Mouse (Mus musculus) heart, embryonic 16.5 days (tissue): ENCODE data around the gene Ubr7. TPM values are rescaled to one million over a fixed set of nuclear protein-coding genes. Genes with fewer than 3 reads are reported as not detected.
A peak's percentile ranks its signal among the peaks of the same experiment; 100 is the strongest.

ENCODE experiments used
- ATAC-seq: fragments of 200-750 bp; cut with Nextera tagmentation; replicated peaks from 2 replicates; pipeline ENCODE4 v1.8.0; 2017; ENCODE audit warnings: moderate number of reproducible peaks; ENCODE audit not compliant: insufficient read depth, low FRiP score; ENCODE audit errors: extremely low read depth
- H3K27ac ChIP-seq: fragments of 300-500 bp; sonication (generic); 2 replicates; pipeline ENCODE4 v1.5.1; 2014; ENCODE audit warnings: mild to moderate bottlenecking, low read length, control low read depth, moderate library complexity
- H3K27me3 ChIP-seq: fragments of 300-500 bp; sonication (generic); 2 replicates; pipeline ENCODE4 v1.6.1; 2014; ENCODE audit warnings: low read length, mixed read lengths; ENCODE audit not compliant: control insufficient read depth, insufficient read depth
- H3K36me3 ChIP-seq: fragments of 300-500 bp; sonication (generic); 2 replicates; pipeline ENCODE4 v1.6.1; 2014; ENCODE audit not compliant: control insufficient read depth, insufficient read depth
- H3K4me1 ChIP-seq: fragments of 300-500 bp; sonication (generic); 2 replicates; pipeline ENCODE4 v1.6.1; 2014; ENCODE audit warnings: low read length, mixed read lengths; ENCODE audit not compliant: control insufficient read depth, insufficient read depth
- H3K4me2 ChIP-seq: fragments of 300-500 bp; sonication (generic); 2 replicates; pipeline ENCODE4 v1.6.1; 2014; ENCODE audit warnings: low read depth, mild to moderate bottlenecking, control low read depth, low read length
- H3K4me3 ChIP-seq: fragments of 300-500 bp; sonication (generic); 2 replicates; pipeline ENCODE4 v1.5.1; 2014; ENCODE audit warnings: mild to moderate bottlenecking, control low read depth, low read length
- H3K9ac ChIP-seq: fragments of 300-500 bp; sonication (generic); 2 replicates; pipeline ENCODE4 v1.6.1; 2014; ENCODE audit warnings: low read length, control low read depth
- H3K9me3 ChIP-seq: fragments of 300-500 bp; sonication (generic); replicated peaks from 2 replicates; pipeline ENCODE4 v1.6.1; 2016; ENCODE audit warnings: low read length; ENCODE audit not compliant: control insufficient read depth
- WGBS: fragments of 180-500 bp; shearing (Covaris S2); extraction: QIAGEN DNeasy Blood & Tissue Kit; methylation state at CpG from one replicate; pipeline ENCODE4 v1.1.7; 2014; 5-methylcytosine and 5-hydroxymethylcytosine counted together
- polyA plus RNA-seq: library from polyadenylated mRNA; unstranded; fragments of >200 nt; fragmentation: Nextera tagmentation; extraction: Ambion mirVana; gene quantifications from 2 replicates; pipeline ENCODE4 v1.2.1, GENCODE M21; 2015

Ubr7 gene
- 33.0 and 33.3 TPM in 2 replicates for polyA plus RNA-seq

DNA sequence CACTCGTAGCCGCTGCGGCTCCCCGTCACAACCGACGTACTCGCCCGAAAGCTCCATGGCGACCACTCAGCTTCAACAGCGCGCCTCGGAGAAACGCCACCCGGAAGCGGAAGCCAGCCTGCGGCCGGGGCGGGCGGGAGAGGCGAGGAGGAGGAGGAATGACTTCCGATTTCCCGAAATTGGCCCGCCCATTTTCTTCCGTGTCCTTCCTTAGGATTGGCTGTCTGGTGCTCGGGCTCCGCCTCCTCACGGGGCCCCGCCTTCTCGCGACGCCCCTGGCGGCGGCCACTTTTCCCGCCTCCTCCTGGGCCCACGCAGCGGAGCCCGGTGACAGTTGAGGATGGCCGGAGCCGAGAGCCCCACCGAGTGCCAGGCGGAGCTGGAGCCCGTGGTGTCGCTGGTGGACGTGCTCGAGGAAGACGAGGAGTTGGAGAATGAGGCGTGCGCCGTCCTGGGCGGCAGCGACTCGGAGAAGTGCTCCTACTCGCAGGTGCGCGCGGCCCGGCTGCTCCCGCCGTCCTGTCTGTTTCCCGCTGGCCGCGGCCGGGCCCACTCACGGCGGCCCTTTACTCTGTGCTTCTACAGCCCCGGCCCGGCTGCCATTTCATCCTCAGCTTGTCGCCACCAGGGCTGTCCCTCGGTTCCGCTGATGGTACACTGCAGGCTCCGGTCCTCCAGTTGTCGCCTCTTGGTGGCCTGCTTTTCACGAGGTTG is at the start of gene Ubr7, which contains the start of the genes Gm28051 and Gon7:
Gene Ubr7, plus strand, starts transcription at position 279 of the 714 bp plus-strand sequence.
Gene Gm28051, minus strand, starts transcription at position 77 of the 714 bp plus-strand sequence.
Gene Gon7, minus strand, starts transcription at position 115 of the 714 bp plus-strand sequence.
- peak within 1 kb of the TSS; percentile 92 for H3K27ac ChIP-seq

DNA sequence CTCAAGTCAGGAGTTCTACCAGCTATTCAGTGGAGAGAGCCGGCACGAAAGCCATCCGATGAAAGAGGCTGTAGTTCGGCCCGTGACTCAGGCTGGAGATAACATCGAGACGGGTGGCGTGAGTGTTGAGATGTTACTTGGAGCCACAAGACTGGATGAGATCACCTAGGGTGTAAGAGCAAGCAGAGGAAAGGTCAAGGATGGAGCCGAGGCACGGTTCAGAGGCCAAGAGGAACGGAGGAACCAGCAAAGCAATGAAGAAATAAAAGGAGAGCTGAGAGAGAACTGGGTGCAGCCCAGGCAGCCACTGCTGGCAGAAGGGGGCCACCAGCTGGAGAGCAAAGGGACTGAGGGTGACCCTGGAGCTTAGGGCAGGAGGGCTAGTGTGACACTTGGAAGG is 49.5 kb upstream of the Ubr7 start:
- Histone ChIP-seq H3K27ac (peak overlapping the region; percentile 34; the same call in 1 of the 2 replicates), H3K9ac (peak overlapping the region; percentile 47; the same call in 1 of the 2 replicates), H3K36me3 (no peaks in the 10 kb centered on the region), H3K4me1 (peaks cover 15% of the 10 kb centered on the region), H3K27me3 (no peaks in the 10 kb centered on the region), H3K9me3 (no peaks in the 10 kb centered on the region), H3K4me3 (peak overlapping the region; percentile 26), H3K4me2 (peak overlapping the region; percentile 58)
- 29% methylated on average over 11 of the region's 11 CpGs for WGBS
- no peak for ATAC-seq

More for the DNA sequence above, at the start of gene Ubr7, which contains the start of the genes Gm28051 and Gon7:
- peak within 1 kb of the TSS; percentile 75 for H3K4me3 ChIP-seq
- WGBS, result under 1% methylated on average over 68 of the region's 73 CpGs
- H3K27me3 ChIP-seq, result no peaks in the 10 kb centered on the region
- H3K9ac ChIP-seq, result peak within 1 kb of the TSS; percentile 87
- ATAC-seq, result peak; percentile 98
- H3K36me3 ChIP-seq, result peaks cover 3% of the 10 kb centered on the region
- H3K4me2 ChIP-seq, result peak within 1 kb of the TSS; percentile 93
- no peaks in the 10 kb centered on the region for H3K9me3 ChIP-seq
- H3K4me1 ChIP-seq, result peaks cover 16% of the 10 kb centered on the region

DNA sequence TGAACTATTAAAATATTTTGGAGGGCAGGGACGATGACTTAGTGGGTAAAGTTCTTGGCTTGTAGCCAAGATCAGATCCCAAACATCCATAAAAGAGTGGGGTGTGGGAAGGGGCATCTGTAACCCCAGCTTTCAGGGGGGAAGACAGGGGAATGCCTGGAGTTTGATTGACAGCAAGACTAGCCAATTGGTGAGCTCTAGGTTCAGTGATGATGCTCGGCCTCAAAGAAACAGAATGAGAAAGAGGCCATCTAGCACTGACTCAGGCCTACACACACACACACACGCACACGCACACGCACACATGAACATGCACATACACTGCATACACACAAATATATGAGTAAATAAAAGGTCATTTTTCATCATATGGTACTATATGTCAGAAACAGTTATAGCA is 47.9 kb upstream of the Ubr7 start:
- WGBS, result 79% methylated on average over 5 of the region's 5 CpGs
- Histone ChIP-seq H3K4me1 (peaks cover 7% of the 10 kb centered on the region; the same call in 1 of the 2 replicates), H3K9me3 (no peaks in the 10 kb centered on the region), H3K27me3 (no peaks in the 10 kb centered on the region), H3K27ac (no peak overlapping the region), H3K36me3 (no peaks in the 10 kb centered on the region), H3K9ac (no peak overlapping the region), H3K4me2 (no peak overlapping the region), H3K4me3 (no peak overlapping the region)
- no peak for ATAC-seq

DNA sequence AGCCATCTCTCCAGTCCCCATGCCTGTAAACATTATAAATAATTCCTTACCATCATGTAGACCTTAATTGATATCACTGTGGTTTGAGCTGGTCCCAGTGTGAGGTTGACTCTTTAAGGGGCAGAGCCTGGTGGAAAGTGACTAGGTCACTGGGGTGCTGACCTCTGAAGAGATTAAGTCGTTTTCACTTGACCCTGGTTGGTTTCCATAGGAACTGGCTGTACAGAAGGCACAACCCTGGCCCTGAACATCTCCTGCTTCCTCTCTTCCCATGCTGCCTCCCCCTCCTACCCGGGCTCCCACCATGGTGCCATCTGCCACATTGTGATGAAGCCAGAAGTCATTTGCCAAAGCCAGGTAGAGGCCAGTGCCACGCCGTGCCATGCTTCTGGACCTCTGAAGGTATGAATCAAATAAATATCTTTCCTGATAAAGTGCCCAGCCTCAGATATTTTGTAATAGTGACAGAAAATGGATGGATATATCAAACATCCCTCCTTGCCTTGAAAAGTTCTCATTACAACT is 46.9 kb upstream of the Ubr7 start:
- WGBS, result 59% methylated on average over 4 of the region's 4 CpGs
- H3K4me2 ChIP-seq, result no peak overlapping the region
- H3K27me3 ChIP-seq, result no peaks in the 10 kb centered on the region
- H3K27ac ChIP-seq, result no peak overlapping the region
- no peaks in the 10 kb centered on the region for H3K9me3 ChIP-seq
- peaks cover 3% of the 10 kb centered on the region; the same call in 1 of the 2 replicates for H3K4me1 ChIP-seq
- H3K4me3 ChIP-seq, result no peak overlapping the region
- H3K9ac ChIP-seq, result no peak overlapping the region
- no peak for ATAC-seq
- no peaks in the 10 kb centered on the region for H3K36me3 ChIP-seq

DNA sequence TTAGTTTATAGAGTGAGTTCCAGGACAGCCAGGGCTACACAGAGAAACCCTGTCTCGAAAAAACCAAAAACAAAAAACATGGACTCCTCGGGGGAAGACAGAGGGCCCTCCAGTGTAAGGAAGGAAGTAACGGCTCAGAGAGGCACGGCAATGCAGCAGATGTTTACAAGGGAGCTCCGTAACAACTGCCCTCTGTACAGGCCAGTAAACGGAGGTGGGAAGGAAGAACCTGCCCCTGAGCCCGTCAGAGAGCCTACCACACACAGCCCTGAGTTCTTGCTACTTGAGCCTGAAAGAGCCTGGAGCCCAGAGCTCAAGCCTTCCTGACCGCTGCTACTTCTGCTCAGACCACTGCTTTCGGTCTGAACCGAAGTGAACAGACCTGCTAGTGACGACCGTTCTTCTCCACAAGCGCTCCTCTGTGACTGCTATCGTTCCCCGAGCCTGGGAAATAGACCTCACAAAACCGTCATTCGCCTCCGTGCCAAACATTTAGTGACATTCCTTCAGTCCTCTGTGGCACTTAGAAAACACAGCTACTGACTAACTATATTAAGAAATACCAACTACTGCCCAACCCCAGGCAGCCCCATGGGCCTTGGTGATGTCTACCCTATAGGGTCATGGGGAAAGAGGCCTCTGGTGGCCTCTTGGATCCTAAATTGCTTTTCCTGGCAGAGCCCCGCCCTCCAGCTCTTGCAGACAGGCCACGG is 44.5 kb upstream of the Ubr7 start:
- 56% methylated on average over 20 of the region's 20 CpGs for WGBS
- Histone ChIP-seq H3K4me3 (no peak overlapping the region), H3K4me2 (peak overlapping the region; percentile 24), H3K9me3 (no peaks in the 10 kb centered on the region), H3K9ac (no peak overlapping the region), H3K27ac (no peak overlapping the region), H3K36me3 (no peaks in the 10 kb centered on the region), H3K4me1 (0 out of 2 replicates have a peak, but pooled peaks cover 2% of the 10 kb centered on the region), H3K27me3 (no peaks in the 10 kb centered on the region)
- no peak for ATAC-seq

DNA sequence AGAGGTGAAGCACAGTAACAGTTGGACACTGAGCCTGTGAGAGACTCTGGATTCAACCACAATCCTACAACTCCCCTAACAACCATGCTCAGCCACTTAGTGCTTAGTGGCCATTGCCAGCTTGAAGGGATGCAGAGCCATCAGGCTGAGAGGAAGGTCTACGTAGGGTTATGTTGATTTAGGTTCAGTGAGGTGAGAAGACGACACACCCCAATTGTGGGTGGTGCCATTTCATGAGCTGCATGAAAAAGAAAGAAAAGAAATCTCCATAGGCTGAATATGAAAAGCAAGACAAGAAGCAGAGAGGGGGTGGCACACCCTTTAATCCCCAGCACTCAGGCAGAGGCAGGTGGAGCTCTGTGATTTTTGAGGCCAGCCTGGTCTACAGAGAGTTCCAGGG is 43.7 kb upstream of the Ubr7 start:
- Histone ChIP-seq H3K36me3 (no peaks in the 10 kb centered on the region), H3K4me2 (no peak overlapping the region), H3K4me3 (no peak overlapping the region), H3K27ac (no peak overlapping the region), H3K4me1 (0 out of 2 replicates have a peak, but pooled peaks cover 2% of the 10 kb centered on the region), H3K27me3 (no peaks in the 10 kb centered on the region), H3K9ac (no peak overlapping the region), H3K9me3 (no peaks in the 10 kb centered on the region)
- 84% methylated on average over 2 of the region's 2 CpGs for WGBS
- ATAC-seq, result no peak

DNA sequence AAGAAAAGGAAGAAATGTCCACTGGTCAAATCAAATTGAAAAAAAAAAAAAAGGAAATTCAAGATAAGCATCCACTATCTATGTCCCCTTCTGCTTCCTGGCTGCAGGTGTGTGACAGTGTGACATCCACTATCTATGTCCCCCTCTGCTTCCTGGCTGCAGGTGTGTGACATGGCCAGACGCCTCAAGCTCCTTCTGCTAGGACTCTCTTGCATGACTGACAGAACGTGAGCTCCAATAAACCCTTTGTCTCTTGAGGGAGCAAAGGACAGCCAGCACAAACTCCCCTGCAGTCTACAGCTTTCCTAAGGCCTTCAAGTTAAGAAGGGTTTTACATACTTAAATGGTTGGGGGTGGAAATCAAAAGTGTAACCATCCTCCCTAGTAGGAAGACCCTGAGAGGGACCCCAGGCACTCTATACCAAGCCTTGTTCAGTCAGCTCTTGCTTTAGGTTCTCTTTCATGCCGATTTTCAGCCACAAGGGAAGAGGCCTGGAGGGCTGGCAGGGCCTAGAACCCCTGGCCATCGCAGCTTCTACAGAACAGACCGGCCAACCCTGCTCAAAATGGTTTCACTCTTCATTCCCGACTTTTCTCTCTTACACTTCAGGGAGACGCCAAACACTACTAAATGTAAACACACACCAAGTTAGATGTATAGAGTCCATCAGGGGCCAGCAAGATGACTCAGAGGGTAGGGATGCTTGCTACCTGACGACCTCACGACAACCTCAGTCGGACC is 42.9 kb upstream of the Ubr7 start:
- no peaks in the 10 kb centered on the region for H3K27me3 ChIP-seq
- no peak overlapping the region for H3K27ac ChIP-seq
- no peaks in the 10 kb centered on the region for H3K9me3 ChIP-seq
- H3K4me3 ChIP-seq, result no peak overlapping the region
- no peak for ATAC-seq
- 75% methylated on average over 10 of the region's 10 CpGs for WGBS
- no peaks in the 10 kb centered on the region for H3K36me3 ChIP-seq
- no peak overlapping the region for H3K9ac ChIP-seq
- H3K4me2 ChIP-seq, result no peak overlapping the region
- H3K4me1 ChIP-seq, result 0 out of 2 replicates have a peak, but pooled peaks cover 2% of the 10 kb centered on the region

DNA sequence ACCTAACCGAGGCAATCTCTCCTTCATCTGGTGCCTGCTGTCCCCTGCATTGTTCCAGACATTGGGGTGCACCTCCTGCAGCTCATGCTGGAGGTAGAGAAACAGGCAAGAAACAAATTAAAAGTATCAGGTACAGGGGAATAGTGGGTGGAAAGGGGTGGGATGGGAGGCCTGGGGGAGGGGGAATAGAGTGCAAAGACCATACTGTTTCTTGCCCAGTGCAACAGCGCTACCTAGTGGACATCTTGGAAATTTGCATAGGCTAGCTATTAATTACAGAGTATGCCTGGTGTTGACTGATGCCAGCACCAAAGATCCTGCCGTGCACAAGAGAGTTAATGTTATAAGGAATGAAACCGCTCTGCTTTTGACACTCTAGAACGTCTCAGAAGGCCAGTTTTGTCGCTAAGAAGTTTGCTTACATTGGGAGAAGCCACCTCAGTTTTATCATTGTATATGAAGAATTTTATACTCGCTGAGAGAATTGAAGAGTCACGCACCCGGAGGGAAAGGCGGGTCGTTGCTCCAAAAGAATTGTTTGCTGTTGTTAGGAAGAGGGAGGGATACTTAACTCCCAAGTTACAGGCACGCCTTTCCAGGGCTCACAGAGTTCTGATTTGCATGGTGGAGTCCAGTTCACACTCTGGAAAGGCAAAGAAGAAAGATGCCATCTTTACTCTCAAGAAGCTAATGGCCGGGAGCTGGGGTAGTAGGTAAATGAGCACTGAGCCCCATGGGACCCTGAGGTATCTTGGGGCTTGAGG is 38.0 kb upstream of the Ubr7 start:
- Histone ChIP-seq H3K9ac (no peak overlapping the region), H3K4me2 (peak overlapping the region; percentile 36; the same call in 1 of the 2 replicates), H3K9me3 (no peaks in the 10 kb centered on the region), H3K4me1 (0 out of 2 replicates have a peak, but pooled peaks cover 2% of the 10 kb centered on the region), H3K4me3 (no peak overlapping the region), H3K27me3 (no peaks in the 10 kb centered on the region), H3K36me3 (no peaks in the 10 kb centered on the region), H3K27ac (no peak overlapping the region)
- WGBS, result 27% methylated on average over 13 of the region's 13 CpGs
- peak; percentile 53; the same call in 1 of the 2 replicates for ATAC-seq
